Mouse (Mus musculus) C2C12 (cell line): Measurements from ENCODE around the gene Nrf1.

Source experiments
- CEBPB ChIP-seq: IDR thresholded peaks from one replicate; pipeline ENCODE4 v1.6.1; 2011; ENCODE audit warnings: low read depth, mild to moderate bottlenecking, control low read depth, moderate library complexity
- CTCF ChIP-seq: IDR thresholded peaks from one replicate; pipeline ENCODE4 v1.5.1; 2011; ENCODE audit not compliant: control insufficient read depth, insufficient read depth, insufficient read length
- FOSL1 ChIP-seq: IDR thresholded peaks from one replicate; pipeline ENCODE4 v1.8.0; 2011; ENCODE audit warnings: mild to moderate bottlenecking, low read length; ENCODE audit not compliant: poor library complexity, insufficient read depth, severe bottlenecking
- MYOD1 ChIP-seq: IDR thresholded peaks from one replicate; pipeline ENCODE4 v1.6.1; 2011; ENCODE audit warnings: low read depth; ENCODE audit not compliant: control insufficient read depth, insufficient read length
- MYOG ChIP-seq: IDR thresholded peaks from one replicate; pipeline ENCODE4 v1.6.1; 2011; ENCODE audit not compliant: control insufficient read depth, insufficient read length; ENCODE audit errors: extremely low read depth
- USF1 ChIP-seq: IDR thresholded peaks from one replicate; pipeline ENCODE4 v1.6.1; 2011; ENCODE audit warnings: low read depth, mild to moderate bottlenecking, control low read depth, moderate library complexity

DNA sequence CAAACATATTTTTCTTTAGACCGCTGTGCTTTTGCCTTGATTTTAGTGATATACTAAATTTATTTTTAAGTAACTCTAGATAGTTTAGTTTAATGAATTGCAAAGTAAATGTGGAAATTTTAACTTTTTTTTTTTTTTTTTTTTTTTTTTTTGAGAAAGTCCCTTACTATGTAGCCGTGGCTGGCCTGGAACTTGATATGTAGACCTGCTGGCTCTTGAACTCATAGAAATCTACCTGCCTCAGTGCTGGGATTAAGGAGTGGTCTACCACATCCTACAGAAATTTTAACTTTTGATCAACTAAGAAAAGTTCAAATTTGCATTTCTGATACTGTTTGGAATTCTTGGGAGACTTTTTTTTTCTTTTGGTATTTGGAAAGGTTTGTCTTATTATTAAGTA lies 17.6 kb downstream of the Nrf1 start:
- no peak for TF ChIP-seq USF1
- no peak for TF ChIP-seq CTCF
- no peak for TF ChIP-seq CEBPB
- TF ChIP-seq MYOD1 = no peak
- no peak for TF ChIP-seq MYOG
- no peak for TF ChIP-seq FOSL1
